Mouse (Mus musculus) 416B (cell line): ENCODE measurements around the gene Spo11.

Experiments used
- DNase-seq: peaks from one replicate; pipeline ENCODE4 v3.0.0; 2011; ENCODE audit warnings: low read depth

Gene Spo11

DNA sequence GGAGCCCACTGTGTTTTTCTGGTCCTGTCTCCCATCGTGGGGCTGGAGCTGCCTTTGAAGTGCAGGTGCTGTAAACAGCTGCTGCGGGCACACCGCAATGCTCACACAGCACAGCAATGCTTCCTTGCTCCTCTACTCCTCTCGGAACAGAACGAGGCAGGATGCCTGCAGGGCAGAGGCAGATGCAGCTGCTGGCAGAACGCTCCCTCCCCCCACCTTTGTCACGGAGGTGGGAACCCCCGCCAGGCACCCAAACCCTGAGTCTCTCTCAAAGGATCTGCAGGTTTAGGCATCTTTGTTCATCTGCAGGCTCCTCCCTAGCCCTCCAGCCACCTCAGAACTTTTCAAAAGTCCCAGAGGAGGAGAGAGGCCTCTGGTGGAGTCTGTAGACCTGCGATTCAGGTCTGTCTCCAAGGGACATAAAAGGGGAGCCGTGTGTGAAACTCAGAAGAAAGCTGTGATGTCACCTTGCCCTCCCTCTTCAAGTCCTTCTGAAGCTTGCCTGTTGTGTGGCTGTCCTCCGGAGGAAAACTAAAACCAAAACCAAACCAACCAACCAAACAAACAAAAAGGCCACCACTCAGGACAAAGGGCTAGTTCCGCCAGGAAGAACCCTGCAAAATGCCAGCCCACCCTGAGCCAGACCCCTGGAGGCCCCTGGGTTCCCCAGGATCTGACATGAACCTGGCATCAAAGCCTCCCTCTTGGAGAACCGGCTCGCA lies at the start of gene Spo11:
Gene Spo11, plus strand, starts transcription at position 292 of the 722 bp plus-strand sequence.
- peak; percentile 62 for DNase-seq

DNA sequence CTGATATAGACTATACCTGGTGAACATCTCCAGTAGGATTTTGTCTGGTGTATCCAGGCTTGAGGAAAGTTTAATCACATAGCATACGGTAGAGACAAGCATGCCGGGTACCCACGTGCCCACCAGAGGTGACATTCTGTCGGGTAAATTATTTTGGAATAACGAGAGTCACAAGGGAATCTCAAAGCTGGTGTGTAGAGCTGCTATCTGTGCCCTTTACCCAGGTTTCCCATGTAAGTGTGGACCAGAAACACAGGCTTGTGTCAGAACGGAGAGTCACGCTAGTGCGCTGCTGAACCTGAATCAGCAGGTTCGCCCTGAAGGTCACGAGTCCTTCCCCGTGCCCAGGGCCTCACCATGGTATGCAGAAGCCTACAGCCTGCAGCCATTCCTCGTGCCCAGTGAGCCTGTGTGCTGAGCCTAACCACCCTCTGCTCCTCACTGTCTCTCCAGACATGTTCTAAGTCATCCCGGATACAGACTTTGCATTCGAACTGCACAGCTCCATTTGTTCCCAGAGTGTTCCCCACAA lies 47.5 kb upstream of the Spo11 start:
- DNase-seq = no peak

DNA sequence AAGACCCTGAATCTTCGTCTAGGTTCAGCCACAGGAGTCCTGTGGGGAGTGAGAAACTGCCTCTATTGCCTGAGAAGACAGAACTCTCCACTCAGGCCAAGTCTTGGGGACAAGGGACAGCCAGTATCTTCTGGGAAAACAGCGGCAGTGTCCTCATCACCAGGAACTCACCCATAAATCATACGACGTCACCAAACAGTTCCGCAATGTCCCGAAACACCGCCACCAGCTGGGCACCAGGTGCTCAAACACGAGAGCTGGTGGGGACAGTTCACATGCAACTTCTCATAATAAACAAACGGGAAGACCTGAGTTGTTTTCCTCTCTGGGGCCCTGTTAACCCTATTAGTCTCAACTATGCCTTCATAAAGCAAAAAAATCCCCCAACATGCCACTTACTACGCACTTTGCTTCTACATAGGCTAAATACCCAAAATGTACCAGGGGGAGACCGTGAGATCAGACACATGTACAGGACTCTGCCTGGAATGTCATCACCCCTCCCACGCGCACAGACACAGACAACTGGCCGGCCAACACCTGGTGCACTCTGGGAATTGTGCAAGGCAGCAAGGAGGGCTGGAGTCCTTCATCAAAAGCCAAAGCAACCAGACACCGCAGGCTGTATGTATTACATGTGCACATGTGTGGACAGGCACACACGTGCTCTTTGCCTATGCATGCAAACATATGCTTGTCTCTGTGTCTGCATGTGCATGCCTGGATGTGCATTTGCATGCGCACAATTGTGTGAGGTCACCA lies 46.2 kb upstream of the Spo11 start:
- DNase-seq = no peak

DNA sequence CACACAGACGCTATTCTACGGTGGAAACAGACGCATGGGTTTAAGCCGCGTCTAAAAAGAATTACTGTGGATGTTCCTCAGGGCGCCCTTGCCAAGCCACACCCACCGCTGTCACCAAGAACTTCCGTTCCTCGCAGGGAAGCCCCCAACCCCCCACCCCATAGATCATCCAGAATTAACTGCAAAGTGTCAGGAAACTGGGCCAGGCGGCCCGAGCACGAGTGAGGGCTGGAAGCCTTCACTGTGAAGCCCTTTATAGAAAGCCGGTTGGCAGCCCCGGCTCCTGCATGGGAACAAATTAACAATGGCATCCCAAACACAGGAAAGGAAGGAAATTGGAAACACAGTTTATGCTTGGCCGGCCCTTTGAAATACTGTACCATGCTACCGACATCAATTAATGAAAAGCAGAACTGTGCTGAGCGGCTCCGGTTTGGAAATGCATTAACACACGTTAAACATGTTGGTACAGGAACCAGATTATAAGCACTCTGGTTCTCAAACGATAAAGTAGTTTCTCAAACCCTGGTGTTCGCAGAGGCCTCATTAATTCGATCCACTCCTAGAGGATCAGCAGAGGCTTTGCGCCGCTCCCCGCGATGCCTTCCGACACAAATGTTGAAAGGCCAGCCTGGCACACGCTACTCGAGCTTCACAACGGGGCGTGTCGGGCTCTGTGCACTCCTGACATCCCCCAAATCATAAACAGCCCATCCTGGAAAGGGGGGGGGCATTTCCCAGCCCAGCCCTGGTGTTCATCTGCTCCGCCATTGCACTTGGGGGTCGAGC lies 43.7 kb upstream of the Spo11 start:
- DNase-seq = no peak

DNA sequence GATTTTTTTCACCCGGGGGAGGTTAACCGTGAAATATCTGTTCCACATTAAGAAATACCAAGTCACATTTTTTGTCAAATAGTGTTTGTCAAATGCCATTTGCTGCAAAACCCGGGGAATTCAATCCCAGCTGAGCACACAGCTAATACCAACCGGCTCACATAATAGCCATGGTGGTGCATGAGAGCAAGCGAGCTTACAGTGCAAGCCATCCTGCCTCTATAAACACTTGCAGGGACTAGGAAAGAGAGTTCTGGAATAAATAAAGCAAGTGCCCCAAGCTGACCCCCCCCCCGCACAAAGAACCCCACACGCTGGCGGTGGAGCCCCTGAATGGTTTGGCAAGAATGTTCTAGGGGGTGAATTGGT lies 43.1 kb upstream of the Spo11 start:
- DNase-seq = no peak

DNA sequence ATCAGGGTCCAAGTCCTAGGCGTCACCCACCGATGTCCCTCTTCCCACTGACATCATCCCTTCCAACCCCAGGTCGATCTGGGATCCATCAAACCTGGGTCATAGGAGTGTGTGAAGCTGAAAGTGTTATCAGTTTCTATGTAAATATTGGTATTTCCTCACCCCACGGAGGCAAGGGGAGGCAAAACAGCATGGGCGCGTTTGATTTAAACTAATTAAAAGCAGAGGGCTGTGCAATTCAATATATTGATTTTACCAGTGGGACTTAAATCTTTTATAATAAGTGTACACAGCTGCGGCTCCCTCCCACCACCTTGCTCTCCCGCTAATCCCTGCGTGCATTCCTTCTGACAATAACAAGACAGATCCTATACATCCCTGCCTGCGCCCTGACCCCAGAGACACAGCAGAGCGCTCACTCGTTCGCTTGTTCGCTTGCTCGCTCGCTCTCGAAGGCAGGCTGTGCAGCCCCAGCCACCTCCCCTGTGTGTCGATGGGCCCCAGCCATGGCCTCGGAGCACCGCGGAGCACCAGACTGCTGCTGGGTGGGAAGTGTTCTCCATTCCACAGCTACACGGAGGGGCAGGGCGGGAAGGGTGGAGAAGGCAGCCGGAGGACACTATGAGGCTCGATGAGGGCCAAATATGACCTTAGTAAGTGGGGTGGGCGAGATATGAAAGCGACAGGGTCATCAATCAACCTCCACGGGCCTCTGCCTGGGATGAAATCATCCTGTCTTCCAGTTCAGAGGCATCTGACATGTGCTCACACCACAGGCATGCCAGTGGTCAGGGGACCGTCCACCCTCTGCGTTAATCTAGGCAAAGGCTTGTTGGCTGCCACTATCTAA lies 42.4 kb upstream of the Spo11 start:
- no peak for DNase-seq

DNA sequence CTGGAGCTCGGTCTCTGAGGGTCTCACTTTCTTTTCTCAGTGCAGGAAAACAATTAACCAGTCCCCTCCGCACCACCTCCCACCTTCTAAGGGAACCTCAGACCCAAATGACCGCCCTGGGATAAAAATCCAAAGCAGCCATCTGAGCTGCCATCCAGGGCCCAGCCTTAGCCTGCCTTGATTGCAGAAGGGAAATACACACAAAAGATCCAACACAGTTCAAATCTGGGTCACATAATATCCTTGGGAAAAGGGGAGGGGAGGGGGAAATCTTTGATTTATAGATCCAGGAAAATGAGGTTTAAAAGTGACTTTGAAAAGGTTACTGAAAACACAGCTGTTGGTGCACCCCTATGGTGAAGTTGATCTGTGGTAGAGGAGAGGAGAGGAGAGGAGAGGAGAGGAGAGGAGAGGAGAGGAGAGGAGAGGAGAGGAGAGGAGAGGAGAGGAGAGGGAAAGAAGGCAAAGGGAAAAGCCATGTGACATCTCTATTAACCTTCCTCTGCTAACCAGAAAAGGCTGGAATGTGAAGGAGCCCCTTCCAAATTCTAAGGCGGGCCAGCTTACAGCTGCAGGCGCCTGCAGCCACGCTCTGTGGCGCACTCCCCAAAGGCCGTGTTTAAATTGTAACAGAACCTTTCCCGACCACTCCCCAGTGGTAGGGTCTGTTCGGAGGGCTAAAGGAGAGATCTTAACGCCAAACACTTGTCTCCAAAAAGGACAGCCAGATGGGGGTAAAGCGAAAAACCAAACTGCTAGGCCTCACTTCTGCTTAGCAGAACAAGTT lies 41.5 kb upstream of the Spo11 start:
- DNase-seq = no peak

DNA sequence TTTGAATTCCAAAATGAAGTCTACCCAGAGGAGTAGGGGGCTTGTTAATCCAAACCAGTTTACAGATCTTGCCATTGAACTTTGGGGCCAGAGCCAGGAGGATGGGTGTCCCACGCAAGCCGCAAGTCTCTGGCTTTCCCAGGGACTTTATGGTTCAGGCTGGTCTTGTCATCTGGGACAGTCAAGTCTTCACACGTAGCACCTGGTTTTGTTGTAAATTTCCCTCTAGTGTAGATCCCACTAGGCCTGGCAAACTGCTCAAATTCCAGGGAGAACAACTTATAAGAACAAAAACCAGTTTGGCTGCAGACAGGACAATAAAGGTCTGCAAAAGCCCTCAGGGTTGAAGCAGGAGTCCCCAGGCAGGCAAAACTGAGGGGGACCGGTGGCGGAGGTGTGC lies 40.7 kb upstream of the Spo11 start:
- no peak for DNase-seq

DNA sequence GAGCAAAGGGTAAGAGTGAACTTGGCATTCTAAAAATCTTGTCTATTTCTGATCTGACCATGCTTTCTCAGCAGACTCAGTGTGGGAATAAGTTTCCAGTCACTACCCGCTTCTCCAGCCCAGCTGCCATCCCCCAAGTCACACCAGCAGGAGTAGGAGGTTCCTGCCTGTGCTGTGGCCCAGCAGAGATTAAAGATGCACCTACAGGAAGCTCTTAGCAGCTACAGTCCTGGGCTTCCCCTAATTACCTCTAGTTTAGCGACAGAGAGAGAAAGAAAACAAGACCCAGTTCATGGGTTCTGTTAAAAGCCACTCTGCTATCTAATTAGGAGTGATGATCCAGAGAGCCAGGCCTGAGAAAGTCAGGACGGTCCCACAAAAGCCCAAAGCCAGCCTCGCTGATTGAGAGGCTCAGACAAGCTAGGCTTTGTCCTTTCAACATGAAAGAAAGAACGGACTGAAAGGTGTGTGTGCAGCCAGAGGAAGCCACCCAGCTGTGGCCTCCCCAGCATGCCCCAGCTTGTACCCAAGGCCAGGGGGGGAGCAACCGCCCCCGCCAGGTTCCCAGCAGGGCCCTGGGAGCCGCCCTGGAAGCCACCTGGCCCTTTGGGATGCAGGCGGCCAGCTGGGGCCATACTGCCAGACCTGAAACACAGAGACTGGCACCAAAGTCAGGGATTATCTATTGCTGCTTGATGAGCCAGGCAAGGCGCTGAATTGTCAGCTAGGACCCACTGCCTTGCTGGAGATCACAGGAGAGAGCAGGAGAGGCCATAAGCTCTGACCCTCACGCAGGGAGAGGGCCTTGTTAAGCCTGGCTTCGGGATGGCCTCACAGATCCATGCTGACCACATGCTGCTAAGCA lies 39.9 kb upstream of the Spo11 start:
- DNase-seq = no peak

DNA sequence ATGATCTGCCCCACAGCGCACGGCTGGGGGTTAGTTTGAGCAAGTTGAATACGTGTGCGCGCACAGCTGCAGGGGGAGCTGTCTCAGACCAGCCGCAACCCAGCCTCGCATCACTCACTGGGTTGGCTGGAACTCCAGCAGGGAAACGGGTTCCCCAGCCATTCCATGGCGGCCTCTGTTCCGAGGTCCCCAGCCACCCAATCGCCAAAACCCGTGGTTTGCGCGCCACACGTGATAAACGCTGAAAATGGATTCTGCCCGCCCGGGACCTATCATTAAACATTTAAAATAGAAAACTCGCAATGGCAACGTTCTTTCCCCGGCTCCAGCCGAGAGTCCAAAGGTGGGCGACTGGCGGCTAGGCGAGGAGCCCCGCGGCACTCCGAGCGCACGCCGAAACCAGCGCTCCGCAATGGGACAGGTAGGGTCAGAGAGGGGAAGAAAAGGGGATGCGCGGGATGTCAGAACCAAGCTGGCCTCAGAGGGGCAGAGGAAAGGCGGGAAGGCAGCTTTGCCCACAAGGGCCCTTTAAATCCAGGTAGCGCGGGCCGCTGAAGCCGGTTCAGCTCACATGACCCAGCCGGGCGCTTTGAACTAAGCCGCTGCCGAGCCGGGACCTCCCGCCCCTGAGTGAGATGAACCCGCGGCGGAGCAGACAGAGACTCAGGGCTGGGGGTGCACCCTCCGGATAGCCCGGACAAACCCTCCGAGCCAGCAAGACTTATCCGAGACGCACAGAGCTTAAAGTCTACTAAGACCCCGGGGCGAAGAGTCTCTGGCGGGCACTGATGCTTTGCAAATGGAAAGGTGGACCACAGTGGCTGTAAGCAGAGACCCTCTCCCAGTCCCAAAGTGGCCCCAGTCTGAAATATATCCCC lies 38.5 kb upstream of the Spo11 start:
- DNase-seq = no peak

DNA sequence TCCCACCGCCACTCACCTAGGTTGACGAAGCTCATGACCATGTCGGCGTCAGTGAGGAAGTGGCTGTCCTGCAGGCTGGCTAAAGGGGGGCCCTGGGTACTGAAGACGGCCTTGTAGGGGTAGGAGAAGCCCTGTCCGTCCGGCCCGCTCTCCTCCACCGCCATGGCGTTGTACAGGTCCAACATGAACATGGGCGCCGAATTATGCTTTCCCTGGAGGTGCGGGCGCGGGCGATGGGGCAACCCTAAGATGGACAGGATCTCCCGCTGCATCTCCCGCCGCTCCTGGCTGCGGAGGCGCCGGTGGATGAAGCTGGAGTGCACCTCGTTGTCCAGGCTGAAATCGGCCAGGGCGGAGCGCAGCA lies 37.9 kb upstream of the Spo11 start:
- DNase-seq = no peak

DNA sequence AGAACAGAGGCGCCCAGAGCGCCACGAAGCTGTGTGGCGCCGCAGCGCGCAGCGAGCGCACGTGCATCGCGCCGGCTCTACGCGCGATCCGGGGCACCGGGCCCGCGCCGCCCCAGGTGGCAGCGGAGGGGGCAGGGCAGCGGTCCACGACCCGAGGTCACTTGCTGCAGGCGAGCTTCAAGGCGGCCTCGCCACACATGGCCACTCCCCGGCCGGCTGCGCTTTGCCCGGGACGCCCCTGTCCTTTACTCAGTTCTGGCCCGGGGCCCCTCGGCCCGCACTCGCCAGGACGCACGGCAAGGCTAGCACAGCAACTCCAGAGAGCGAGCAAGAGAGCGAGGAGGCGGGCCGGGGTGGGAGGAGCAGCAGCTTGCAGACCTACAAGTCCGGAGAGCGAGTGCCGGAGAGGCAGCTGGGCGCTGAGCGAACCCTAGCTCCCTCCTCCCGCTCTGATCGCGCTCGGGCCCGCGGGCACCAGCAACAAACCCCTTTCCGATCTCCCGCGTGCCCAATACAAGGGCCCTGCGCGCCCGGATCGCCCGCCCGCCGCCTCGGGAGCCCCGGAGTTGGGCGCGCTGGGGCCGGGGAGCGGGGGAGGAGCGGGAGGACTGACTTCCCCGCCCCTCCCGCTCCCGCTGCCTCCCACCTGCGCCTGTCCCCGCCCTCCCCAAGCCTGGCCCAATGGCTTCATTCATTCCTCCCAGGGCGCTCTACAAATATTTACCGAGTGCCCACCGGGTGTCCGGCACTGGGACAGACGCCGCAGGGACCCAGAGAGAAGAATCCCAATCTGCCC lies 37.3 kb upstream of the Spo11 start, which contains the start of gene Bmp7:
Gene Bmp7, minus strand, starts transcription at position 319 of the 796 bp plus-strand sequence.
- no peak for DNase-seq

DNA sequence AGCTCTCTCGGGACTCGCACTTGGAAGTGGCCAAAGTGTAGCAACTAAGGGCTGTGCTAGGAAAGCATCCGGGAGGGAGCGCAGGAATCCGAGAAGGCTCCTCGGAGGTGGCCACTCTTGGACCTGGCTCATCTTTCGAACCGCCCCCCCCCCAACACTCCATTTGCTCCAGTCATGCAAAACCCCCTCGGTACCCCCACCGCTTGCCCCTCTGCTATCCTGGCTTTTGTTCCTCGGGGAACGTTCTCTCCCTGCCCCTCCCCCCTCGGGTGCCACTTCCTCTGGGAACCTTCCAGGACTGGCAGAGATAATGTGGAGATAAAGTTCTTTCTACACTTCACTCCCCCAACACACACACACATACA lies 36.7 kb upstream of the Spo11 start:
- DNase-seq = no peak

DNA sequence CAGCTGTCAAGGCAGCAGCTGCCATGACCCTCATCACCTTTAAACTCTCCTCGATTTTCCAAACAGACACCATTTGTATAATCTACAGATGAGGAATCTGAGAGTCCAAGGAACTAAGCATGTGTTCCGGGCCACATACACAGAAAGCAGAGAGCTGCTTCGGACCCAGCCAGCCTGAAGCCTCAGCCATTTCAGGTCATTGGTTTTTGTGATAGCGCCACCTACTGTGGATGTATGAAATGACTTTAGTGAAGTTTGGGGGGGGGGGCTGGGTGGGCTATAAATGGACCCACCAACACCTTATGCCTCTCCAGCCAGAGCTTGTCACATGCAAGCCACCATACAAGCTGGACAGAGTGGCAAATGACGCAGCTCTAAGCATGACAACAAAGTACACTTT lies 28.4 kb upstream of the Spo11 start:
- no peak for DNase-seq

DNA sequence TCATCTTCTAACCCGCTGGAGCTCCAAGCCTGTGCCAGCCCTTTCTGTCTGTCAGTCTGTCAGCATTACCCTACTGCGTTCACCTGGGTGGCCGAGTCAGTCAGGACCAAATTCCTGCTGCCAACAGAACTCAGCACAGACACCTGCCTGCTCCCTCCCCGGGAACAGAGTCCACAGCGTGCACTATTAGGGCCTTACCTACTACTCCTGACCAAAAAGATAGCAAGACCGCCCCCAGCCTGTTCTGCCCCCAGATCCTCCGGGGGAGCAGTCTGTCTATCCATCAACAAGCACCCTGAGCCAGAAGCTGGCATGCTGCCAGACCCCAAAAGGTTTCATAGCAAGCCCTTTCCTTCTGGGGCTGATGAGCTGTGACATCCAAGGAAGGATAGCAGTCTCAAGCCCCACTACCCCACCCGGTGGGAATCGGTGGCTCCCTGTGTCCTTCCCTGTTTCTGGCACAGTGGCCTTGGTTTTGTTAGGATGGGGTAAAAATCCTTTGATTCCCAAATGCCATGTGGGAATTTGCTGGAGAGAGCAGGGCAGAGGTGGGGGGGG lies 27.3 kb upstream of the Spo11 start:
- no peak for DNase-seq

DNA sequence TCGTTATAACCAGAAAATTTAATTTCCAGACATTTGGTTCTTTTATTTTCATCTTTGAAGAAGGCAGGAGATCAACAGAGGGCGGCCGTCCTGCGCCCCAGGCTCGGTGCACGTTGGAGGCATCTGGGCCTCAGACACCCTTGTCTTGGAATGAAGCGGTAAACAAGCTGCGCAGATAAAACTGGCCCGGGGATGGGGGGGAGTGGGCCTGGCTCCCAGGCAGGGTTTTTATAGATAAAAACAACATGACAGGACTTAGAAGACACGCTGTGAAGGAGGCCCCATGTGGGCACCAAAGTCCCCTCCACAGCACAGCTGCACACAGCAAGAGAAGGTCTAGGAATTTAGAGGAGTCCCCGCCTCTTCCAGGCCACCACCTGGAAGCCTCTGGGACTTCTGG lies 26.8 kb upstream of the Spo11 start:
- DNase-seq = no peak

DNA sequence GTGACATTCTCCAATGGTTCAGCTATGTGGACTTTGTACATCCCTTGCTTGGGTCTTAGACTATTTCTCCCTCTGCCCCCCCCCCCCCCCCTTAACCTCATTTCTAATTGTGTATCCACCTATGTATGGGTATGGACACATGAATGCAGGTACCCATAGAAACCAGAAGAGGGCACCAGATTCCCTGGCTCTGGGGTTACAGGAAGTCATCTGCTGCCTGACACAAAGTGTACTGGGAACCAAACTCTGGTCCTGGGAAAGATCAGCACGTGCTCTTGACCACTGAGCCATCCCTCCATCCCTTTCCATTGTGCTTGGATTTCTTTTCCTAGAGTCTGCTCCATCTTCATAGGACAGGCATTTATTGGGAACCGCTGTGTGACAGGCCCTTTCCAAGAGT lies 25.5 kb upstream of the Spo11 start:
- no peak for DNase-seq

DNA sequence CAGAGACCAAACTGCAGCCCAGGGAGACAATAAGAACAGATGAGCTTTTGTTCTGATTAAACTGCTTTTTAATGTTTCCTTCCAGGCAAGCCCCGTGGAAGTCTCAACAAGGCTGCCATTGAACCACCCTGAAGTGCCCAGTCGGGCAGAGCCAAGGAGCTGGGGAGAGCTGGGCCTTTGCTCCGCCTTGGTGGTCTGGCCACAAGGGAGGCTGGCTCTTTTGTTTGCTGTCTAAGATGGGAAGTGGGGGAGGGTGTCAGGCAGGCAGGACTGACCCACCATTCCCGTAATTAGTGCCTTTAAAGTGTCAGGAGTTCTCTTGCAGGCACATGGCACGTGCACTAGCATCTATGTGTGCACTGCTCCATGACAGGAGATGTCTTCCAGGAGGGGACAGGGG lies 18.9 kb upstream of the Spo11 start:
- no peak for DNase-seq
